Mouse (Mus musculus) NIH3T3 (cell line): ENCODE results near the gene Gsta2.
"Not testable (repeated sequence)": the region's sequence is repeated elsewhere in the genome, so short reads cannot be mapped to it uniquely, and the experiment has no call there.

ENCODE experiments used
- DNase-seq: peaks from one replicate; pipeline ENCODE4 v3.0.0-alpha.2; 2012; ENCODE audit warnings: low read depth

Gsta2 gene

DNA sequence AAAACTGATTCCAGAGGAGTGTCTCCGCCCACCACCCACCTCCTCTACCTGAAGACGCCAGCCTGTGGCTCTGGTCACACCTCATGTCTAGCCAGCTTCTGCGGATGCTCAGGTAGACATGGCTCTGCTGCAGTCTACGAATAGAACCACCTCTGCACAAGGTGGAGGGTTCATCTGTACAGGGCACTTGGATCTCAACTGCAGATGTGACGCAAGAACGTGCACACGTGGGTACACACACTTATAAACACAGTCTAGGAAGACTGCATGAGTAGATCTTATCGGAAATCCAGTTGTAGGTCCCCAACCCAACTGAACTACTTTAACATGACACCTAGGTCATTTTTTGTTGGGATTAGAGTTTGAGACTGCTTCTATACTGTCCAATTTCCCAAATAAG is at the start of gene Gsta2:
Gene Gsta2 (minus strand): TSS at position 178 of the 400 bp plus-strand sequence.
- DNase-seq: no peak

DNA sequence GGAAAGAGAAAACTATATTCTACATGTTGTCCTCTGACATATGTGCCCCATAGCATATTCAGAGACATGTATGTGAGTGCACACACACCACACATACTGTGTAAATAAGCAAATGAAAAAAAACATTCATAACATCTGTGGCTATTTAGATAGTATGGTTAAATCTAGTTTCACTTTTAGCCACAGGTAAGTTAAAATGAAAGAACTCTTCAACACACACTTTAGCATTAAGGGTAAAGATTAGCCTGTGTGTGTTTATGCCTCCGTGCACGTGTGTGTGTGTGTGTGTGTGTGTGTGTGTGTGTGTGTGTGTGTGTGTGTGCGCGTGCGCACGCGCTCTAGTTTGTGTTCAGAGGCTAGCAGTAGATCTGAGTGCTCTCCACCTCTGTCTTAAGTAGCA is 46.0 kb upstream of the Gsta2 start:
- no peak for DNase-seq

DNA sequence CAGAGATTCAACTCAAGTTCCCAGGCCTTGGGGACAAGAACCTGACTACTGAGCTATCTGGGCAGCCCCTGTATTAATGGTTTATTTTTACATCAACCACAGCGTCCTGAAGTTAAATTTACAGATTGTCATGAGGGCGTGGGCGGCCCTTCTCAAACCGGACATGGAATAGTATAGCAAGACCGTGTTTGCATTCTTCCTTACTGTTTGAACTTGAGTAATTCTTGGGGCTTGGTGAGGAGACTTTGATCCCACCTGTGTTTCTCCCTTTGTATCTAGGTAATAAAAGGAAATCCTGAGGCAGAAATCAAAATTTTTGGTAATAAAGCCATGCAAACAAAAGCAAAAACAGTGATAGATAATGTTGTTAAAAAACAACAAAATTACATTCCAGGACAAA is 45.0 kb upstream of the Gsta2 start:
- no peak for DNase-seq

DNA sequence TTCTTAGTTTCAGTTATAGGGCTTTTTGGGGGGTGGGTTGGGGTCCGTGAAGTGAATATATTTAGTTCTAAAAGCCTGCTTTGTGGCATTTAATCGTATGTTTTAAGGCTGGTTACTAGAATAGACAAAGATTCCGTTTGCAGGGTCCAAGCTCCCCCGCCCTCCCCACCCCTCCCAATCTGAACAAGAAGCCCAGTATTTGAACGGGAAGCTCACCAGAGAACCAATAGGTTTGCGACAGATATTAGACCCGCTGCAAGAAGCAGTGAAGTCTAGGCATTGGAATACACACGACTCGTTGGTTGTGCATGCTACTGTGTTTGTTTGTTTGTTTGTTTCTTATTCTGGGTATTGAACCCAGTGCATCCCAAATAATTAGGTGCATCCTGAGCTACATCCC is 40.9 kb upstream of the Gsta2 start:
- no peak for DNase-seq

GRCm38 (mm10) chr9:78395630-78396351 is 40.2 kb upstream of the Gsta2 start, which contains the start of gene Ddx43:
Gene Ddx43 (plus strand): TSS chr9:78395777.
- no peak for DNase-seq

DNA sequence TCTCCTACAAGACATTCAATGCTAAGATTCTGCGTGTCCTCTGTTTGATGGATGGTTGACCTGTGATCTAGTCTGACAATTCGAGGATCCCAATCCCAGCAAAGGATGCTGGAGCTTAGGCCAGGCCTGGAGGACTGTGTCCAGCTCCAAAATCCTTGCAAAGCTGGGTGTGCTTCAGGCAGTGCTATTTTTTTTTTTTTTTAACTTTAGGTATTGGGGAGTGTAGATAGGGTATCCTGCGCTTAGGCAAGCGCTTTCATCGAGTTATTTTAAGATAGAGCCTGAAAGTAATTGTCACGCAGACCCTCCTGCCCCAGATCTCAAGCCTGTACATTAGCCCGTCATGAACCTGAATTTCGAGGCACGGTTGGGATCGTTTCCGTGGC is 39.6 kb upstream of the Gsta2 start:
- no peak for DNase-seq

GRCm38 (mm10) chr9:78394602-78395001 is 39.0 kb upstream of the Gsta2 start:
- DNase-seq: no peak

DNA sequence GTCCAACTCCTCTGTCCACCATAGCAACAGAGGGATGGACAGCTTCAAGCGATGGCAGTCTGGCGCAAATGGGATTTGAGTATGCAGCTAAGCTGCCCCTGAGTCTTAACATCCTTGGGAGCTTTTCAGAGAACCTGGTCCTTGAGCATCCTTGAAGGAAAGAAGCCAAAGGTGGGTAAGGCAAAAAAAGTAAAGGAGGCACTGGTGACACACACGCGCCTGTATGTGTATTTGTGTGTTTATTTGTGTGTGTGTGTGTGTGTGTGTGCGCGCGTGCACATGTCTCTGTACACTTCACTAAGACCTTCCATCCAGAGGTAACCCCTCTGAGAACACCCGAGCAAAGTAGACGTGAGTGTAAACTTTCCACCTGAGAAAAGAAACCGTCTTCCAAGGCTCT is 38.2 kb upstream of the Gsta2 start:
- no peak for DNase-seq

GRCm38 (mm10) chr9:78389981-78390380 is 34.4 kb upstream of the Gsta2 start:
- no peak for DNase-seq

DNA sequence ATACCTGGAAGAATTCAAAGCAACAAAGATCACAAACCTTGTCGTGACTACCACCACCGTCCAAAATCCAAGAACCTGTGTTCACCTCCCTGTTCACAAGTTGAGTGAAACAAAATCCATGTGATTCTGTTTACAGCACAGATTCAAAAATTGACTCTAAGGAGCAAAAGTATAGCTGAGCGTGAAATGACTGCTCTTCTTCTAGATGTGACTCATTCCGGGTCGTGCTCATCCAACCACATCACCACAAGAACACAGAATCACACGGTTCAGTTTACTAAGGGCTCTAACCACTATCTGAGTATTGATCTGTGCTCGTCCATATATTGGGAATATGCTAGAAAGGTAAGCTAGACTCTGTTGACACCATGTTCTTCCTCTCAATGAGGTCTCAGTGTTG is 31.4 kb upstream of the Gsta2 start:
- no peak for DNase-seq

DNA sequence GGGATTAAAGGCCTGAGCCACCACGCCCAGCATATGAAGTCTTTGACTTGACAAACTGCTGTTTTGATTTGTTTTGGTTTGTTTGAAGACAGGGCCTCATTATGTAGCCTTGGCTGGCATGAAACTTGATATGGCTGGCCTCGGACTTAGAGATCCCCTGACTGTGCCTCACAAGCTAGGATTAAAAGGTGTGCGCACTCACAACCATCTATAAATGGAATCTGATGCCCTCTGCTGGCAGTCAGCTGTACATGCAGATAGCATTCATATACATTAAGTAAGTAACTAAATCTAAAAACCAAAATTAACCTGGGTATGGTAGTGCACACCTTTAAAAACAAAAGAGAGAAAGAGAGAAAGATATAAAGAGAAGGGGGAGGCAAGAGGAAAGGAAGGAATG is 30.3 kb upstream of the Gsta2 start:
- DNase-seq: peak; percentile 44

- no peak for DNase-seq
Measured at GRCm38 (mm10) chr9:78378113-78378785, 22.7 kb upstream of the Gsta2 start, which contains the start of gene Ooep. Gene Ooep (minus strand): TSS chr9:78378725.

- DNase-seq: no peak
Measured at GRCm38 (mm10) chr9:78377546-78377945, 22.0 kb upstream of the Gsta2 start.

DNA sequence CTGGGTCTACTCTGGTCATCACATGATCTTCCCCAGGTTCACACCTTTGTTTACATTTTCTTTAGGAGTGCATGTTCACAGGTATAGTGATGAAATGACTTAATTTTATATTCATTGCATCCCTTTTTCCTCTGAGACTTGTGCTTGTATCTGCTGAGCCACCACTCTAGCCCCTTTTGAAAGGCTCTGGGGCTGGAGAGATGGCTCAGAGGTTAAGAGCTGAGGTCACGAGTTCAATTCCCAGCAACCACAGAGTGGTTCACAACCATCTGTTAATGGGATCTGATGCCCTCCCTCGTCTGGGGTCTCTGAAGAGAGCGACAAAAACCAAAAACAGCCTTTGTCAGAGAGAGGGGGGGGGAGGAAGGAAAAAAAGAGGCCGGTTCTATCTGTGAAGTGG is 19.9 kb upstream of the Gsta2 start:
- DNase-seq: no peak

- DNase-seq: no peak
Measured at GRCm38 (mm10) chr9:78374885-78375389, 19.3 kb upstream of the Gsta2 start.

DNA sequence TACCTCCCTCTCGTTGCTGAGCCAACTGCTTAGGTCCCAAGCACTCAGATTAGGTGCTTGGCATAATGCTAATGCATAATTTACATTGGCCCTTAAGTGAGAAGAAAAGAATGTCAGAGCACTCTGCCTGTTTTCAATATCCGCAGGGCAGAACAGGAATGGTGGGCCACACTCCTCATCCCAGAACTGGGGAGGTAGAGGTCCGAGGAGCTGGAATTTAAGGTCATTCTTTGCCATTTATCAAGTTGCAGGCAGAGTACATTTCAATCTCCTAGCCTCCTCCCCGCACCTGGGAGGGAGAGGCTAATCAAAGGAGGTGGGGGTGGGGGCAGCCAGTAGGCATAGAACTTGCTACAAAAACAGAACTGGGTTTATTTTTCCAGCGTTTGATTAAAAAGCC is 18.8 kb upstream of the Gsta2 start:
- DNase-seq: no peak

- DNase-seq: peak; percentile 4
Measured at GRCm38 (mm10) chr9:78372827-78373504, 17.4 kb upstream of the Gsta2 start.

DNA sequence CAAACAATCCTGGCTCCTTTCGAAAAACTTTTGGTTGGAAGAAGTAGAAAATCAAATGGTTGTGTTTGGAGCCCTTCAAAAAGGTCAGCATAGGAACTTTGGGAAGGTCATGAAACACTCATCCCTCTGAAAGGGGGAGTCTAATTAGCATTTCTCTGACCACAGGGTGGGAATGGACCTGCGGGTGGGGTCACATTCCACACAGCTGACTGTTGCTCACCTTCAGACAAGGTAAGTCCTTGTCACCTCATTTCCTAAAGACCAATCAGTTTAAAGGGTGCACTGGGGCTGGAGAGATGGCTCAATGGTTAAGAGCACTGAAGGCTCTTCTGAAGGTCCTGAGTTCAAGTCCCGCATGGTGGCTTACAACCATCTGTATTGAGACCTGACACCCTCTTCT is 15.9 kb upstream of the Gsta2 start:
- no peak for DNase-seq

GRCm38 (mm10) chr9:78369786-78370185 is 14.2 kb upstream of the Gsta2 start:
- DNase-seq: no peak

GRCm38 (mm10) chr9:78369349-78369748 is 13.8 kb upstream of the Gsta2 start:
- no peak for DNase-seq

DNA sequence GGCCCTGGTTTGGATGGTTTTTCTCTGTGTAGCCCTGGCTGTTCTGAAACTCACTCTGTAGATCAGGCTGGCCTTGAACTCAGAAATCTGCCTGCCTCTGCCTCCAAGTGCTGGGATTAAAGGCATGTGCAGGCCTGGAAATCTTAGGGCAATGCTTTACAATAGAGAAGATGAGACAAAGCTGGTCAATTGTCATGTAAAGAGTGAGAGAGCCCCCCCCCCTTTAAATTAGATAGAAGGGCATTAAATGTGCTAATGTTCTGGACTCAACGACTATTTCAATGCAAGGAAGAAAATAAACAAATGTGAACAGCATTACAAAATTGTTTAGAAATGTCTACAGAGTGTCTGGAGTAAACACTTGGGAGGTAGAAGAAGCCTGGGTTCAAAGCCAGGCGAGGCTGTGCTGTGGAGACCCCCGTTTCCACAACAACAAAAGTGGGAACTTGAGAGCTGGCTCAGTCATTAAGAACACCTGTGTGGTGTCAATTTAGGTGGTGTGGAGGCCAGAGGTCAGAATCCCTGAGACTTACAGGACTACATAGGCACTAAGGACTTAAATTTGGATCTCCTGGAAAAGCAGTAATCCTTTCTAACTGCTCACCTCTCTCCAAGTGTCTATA is 13.2 kb upstream of the Gsta2 start:
- no peak for DNase-seq

- DNase-seq: not testable (repeated sequence)
Measured at GRCm38 (mm10) chr9:78367959-78368358, 12.4 kb upstream of the Gsta2 start, which contains the start of gene Dppa5a. Gene Dppa5a (minus strand): TSS chr9:78368177.
